ENCODE assay signal across 9 mouse cellular contexts in the genomic region with DNA sequence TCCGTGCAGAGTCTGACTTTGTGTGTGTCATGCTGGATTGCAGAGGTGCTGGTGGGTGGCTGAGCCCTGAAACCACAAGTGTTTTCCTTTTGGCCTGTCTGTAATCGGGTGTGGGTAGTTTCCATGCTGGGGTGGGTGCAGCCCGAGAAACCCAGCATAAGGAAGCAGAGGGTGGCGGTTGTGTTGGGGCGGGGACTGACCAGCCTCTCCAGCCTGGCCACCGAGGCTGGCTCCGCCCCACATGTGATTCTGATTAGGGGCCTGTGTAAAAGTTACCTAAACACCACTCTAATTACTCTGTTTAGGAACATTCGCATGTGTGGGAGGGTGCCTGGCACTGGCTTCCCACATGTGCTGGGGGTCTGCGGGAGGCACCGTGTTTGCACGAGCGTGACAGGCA. TPM values are rescaled to one million over a fixed set of nuclear protein-coding genes. Genes with fewer than 3 reads are reported as not detected.
DNase-seq lines count a peak whose midpoint lies in the region; ATAC-seq and TF ChIP-seq lines count a peak whose summit lies in the region.
"Had no signal": no experiment of that assay in that cellular context is flagged by ENCODE, and none has a peak within 500 bp of the region (broad histone marks: within the 10 kb centered on the region; RNA-seq: fewer than 3 reads in every experiment).

No protein-coding gene starts in this region.

- no peak for DNase-seq in hindbrain, postnatal 0 days (ENCODE audit: low spot score)
- DNase-seq in c-Kit-negative CD71-positive TER-119-positive erythroid progenitor cells, embryonic 14.5 days (ENCODE audit: low read depth, low spot score) = peak; percentile 30
- DNase-seq in lung, postnatal 0 days (ENCODE audit: low spot score) = no peak
- DNase-seq in lung, postnatal 4 days = no peak
- DNase-seq in ovary, adult 18-20 months (ENCODE audit: low spot score) = no peak

- H3K4me2 ChIP-seq in hindbrain, embryonic 12.5 days (replicated peaks) = peak overlapping the region; percentile 28; the same call in 1 of the 2 replicates
- no peak overlapping the region for H3K4me2 ChIP-seq in hindbrain, postnatal 0 days (ENCODE audit: low read depth, low read length)
- no peak overlapping the region for H3K4me2 ChIP-seq in lung, postnatal 0 days (replicated peaks; ENCODE audit: low read depth, low read length)
- H3K4me2 ChIP-seq: hindbrain, embryonic 15.5 days had no signal

- ATAC-seq in hindbrain, embryonic 12.5 days (ENCODE audit: low FRiP score) = no peak
- ATAC-seq in hindbrain, postnatal 0 days = no peak
- ATAC-seq in granulocyte monocyte progenitor cell, adult 5-6 weeks (replicated peaks; ENCODE audit: poor library complexity, severe bottlenecking) = peak; percentile 78
- peak; percentile 69 for ATAC-seq in megakaryocyte progenitor cell, adult 5-6 weeks (replicated peaks; ENCODE audit: poor library complexity)
- ATAC-seq in lung, postnatal 0 days = no peak

- H3K36me3 ChIP-seq in hindbrain, embryonic 12.5 days = no peaks in the 10 kb centered on the region
- H3K36me3 ChIP-seq in hindbrain, postnatal 0 days (ENCODE audit: insufficient read depth, low read length) = no peaks in the 10 kb centered on the region
- no peaks in the 10 kb centered on the region for H3K36me3 ChIP-seq in lung, postnatal 0 days (ENCODE audit: insufficient read depth, low read length)
- H3K36me3 ChIP-seq: hindbrain, embryonic 15.5 days had no signal

- H3K4me1 ChIP-seq in hindbrain, embryonic 12.5 days = peaks cover 17% of the 10 kb centered on the region
- no peaks in the 10 kb centered on the region for H3K4me1 ChIP-seq in hindbrain, postnatal 0 days (ENCODE audit: insufficient read depth, low read length)
- H3K4me1 ChIP-seq in lung, postnatal 0 days (ENCODE audit: insufficient read depth, low read depth, low read length) = no peaks in the 10 kb centered on the region
- H3K4me1 ChIP-seq: hindbrain, embryonic 15.5 days had no signal

- H3K9me3 ChIP-seq in hindbrain, embryonic 12.5 days (replicated peaks) = no peaks in the 10 kb centered on the region
- no peaks in the 10 kb centered on the region for H3K9me3 ChIP-seq in hindbrain, postnatal 0 days (ENCODE audit: low read length)
- no peaks in the 10 kb centered on the region for H3K9me3 ChIP-seq in lung, postnatal 0 days (ENCODE audit: low read length)
- H3K9me3 ChIP-seq: hindbrain, embryonic 15.5 days had no signal

- no peak for TF ChIP-seq CTCF in hindbrain, postnatal 0 days (IDR thresholded peaks at IDR 0.05; ENCODE audit: low read depth)
- TF ChIP-seq CTCF in lung, postnatal 0 days (IDR thresholded peaks at IDR 0.05) = no peak

- WGBS in hindbrain, embryonic 12.5 days = 57% methylated on average over 12 of the region's 12 CpGs
- 64% methylated on average over 12 of the region's 12 CpGs for WGBS in hindbrain, postnatal 0 days
- WGBS in lung, postnatal 0 days = 44% methylated on average over 12 of the region's 12 CpGs

- no peak for TF ChIP-seq EP300 in lung, postnatal 0 days (IDR thresholded peaks at IDR 0.05)

- H3K4me3 ChIP-seq in hindbrain, embryonic 12.5 days = no peak overlapping the region
- no peak overlapping the region for H3K4me3 ChIP-seq in hindbrain, postnatal 0 days (ENCODE audit: low read length)
- H3K4me3 ChIP-seq in lung, postnatal 0 days (ENCODE audit: low read depth, low read length) = no peak overlapping the region
- H3K4me3 ChIP-seq: hindbrain, embryonic 15.5 days had no signal

- H3K27me3 ChIP-seq in hindbrain, embryonic 12.5 days = 0 out of 2 replicates have a peak, but pooled peaks cover 4% of the 10 kb centered on the region
- no peaks in the 10 kb centered on the region; the same call in 1 of the 2 replicates for H3K27me3 ChIP-seq in hindbrain, postnatal 0 days (ENCODE audit: insufficient read depth, low read length)
- H3K27me3 ChIP-seq in lung, postnatal 0 days (replicated peaks; ENCODE audit: insufficient read depth, low read length) = no peaks in the 10 kb centered on the region
- H3K27me3 ChIP-seq: hindbrain, embryonic 15.5 days had no signal

- no peak overlapping the region for H3K9ac ChIP-seq in hindbrain, embryonic 12.5 days
- H3K9ac ChIP-seq in hindbrain, postnatal 0 days (replicated peaks; ENCODE audit: low read length) = no peak overlapping the region
- H3K9ac ChIP-seq in lung, postnatal 0 days (replicated peaks; ENCODE audit: low read depth) = no peak overlapping the region
- H3K9ac ChIP-seq: hindbrain, embryonic 15.5 days had no signal

- no peak overlapping the region for H3K27ac ChIP-seq in hindbrain, embryonic 12.5 days
- no peak overlapping the region for H3K27ac ChIP-seq in hindbrain, postnatal 0 days
- H3K27ac ChIP-seq in lung, postnatal 0 days (ENCODE audit: low read length) = no peak overlapping the region
- H3K27ac ChIP-seq: hindbrain, embryonic 15.5 days had no signal

RNA-seq across cellular contexts. Expression of gene Glis1, which starts 23.2 kb away (rescaled TPM):
- polyA plus RNA-seq in hindbrain, embryonic 12.5 days (2016; fragmentation: Nextera tagmentation; extraction: Ambion mirVana) = 5.9 and 8.9 TPM in 2 replicates
- 2.8 and 11.9 TPM in 2 replicates for total RNA-seq in hindbrain, postnatal 0 days (2014; rRNA removed)
- polyA plus RNA-seq in hindbrain, postnatal 0 days (2015; fragmentation: Nextera tagmentation; extraction: Ambion mirVana) = 2.1 and 4.1 TPM in 2 replicates
- total RNA-seq in granulocyte monocyte progenitor cell, adult 5-6 weeks (2014; fragmentation: Nextera tagmentation) = not detected in 2 replicates
- total RNA-seq in granulocyte monocyte progenitor cell, adult 5-6 weeks (2017) = not detected in 2 replicates
- 0.05 TPM in 2 replicates for total RNA-seq in megakaryocyte progenitor cell, adult 5-6 weeks (2015)
- total RNA-seq in megakaryocyte progenitor cell, adult 5-6 weeks (2017) = not detected in 2 replicates
- polyA plus RNA-seq in lung, postnatal 0 days (2015; fragmentation: Nextera tagmentation; extraction: Ambion mirVana) = 0.52 and 0.76 TPM in 2 replicates

Comparison
In these comparisons a context has a peak if more than half of its experiments do, and no peak if none do; other contexts are left out.
1. ATAC-seq: peak in granulocyte monocyte progenitor cell, adult 5-6 weeks (single experiment) and megakaryocyte progenitor cell, adult 5-6 weeks (single experiment); none in hindbrain, embryonic 12.5 days (single experiment), hindbrain, postnatal 0 days (single experiment) and lung, postnatal 0 days (single experiment).